Mouse (Mus musculus): ENCODE measurements around the gene Atp6v1c2.

Atp6v1c2 gene

GRCm38 (mm10) chr12:17324549-17325470 is 4.3 kb downstream of the Atp6v1c2 start:
- DNase-seq (ENCODE audit: low spot score), result no peak

GRCm38 (mm10) chr12:17318453-17318852 is 10.7 kb downstream of the Atp6v1c2 start:
- no peak for DNase-seq (ENCODE audit: low spot score)

- DNase-seq (ENCODE audit: low spot score), result no peak
These were observed 11.2 kb downstream of the Atp6v1c2 start for GRCm38 (mm10) chr12:17317970-17318369.

GRCm38 (mm10) chr12:17316096-17316495 is 13.1 kb downstream of the Atp6v1c2 start:
- DNase-seq (ENCODE audit: low spot score), result no peak

GRCm38 (mm10) chr12:17310852-17311839 is 18.0 kb downstream of the Atp6v1c2 start:
- DNase-seq (ENCODE audit: low spot score), result no peak

- DNase-seq (ENCODE audit: low spot score), result no peak
These were observed 20.9 kb downstream of the Atp6v1c2 start for GRCm38 (mm10) chr12:17308246-17308645.

- DNase-seq (ENCODE audit: low spot score), result no peak
These were observed 23.7 kb downstream of the Atp6v1c2 start for GRCm38 (mm10) chr12:17305445-17305844.

- no peak for DNase-seq (ENCODE audit: low spot score)
These were observed 29.3 kb downstream of the Atp6v1c2 start for GRCm38 (mm10) chr12:17299902-17300301.

- no peak for DNase-seq (ENCODE audit: low spot score)
These were observed 32.3 kb downstream of the Atp6v1c2 start for GRCm38 (mm10) chr12:17296899-17297298.

GRCm38 (mm10) chr12:17290569-17290968 is 38.6 kb downstream of the Atp6v1c2 start:
- no peak for DNase-seq (ENCODE audit: low spot score)

GRCm38 (mm10) chr12:17289913-17290312 is 39.2 kb downstream of the Atp6v1c2 start:
- DNase-seq (ENCODE audit: low spot score), result no peak

GRCm38 (mm10) chr12:17289060-17289459 is 40.1 kb downstream of the Atp6v1c2 start:
- DNase-seq (ENCODE audit: low spot score), result no peak

- DNase-seq (ENCODE audit: low spot score), result no peak
These were observed 40.7 kb downstream of the Atp6v1c2 start for GRCm38 (mm10) chr12:17288496-17288895.

GRCm38 (mm10) chr12:17273841-17274240 is 55.3 kb downstream of the Atp6v1c2 start:
- no peak for DNase-seq (ENCODE audit: low spot score)

GRCm38 (mm10) chr12:17271272-17271671 is 57.9 kb downstream of the Atp6v1c2 start:
- no peak for DNase-seq (ENCODE audit: low spot score)

- DNase-seq (ENCODE audit: low spot score), result no peak
These were observed 61.8 kb downstream of the Atp6v1c2 start for GRCm38 (mm10) chr12:17267316-17267715.

- DNase-seq (ENCODE audit: low spot score), result no peak
These were observed 62.5 kb downstream of the Atp6v1c2 start for GRCm38 (mm10) chr12:17266673-17266990.

- peak; percentile 92 for DNase-seq (ENCODE audit: low spot score)
These were observed 63.0 kb downstream of the Atp6v1c2 start, which contains the start of gene Pdia6 for GRCm38 (mm10) chr12:17265971-17266672. Gene Pdia6, plus strand, starts transcription at chr12:17266545.

- no peak for DNase-seq (ENCODE audit: low spot score)
These were observed 64.3 kb downstream of the Atp6v1c2 start for GRCm38 (mm10) chr12:17264826-17265225.

GRCm38 (mm10) chr12:17263881-17264280 is 65.3 kb downstream of the Atp6v1c2 start:
- DNase-seq (ENCODE audit: low spot score), result no peak

GRCm38 (mm10) chr12:17261005-17261404 is 68.2 kb downstream of the Atp6v1c2 start:
- DNase-seq (ENCODE audit: low spot score), result no peak

- no peak for DNase-seq (ENCODE audit: low spot score)
These were observed 70.7 kb downstream of the Atp6v1c2 start for GRCm38 (mm10) chr12:17258431-17258830.

All from testis, postnatal 14 days (tissue).